Mouse (Mus musculus) hindbrain, embryonic 16.5 days (tissue): ENCODE results near the gene Hspa1a. TPM values are rescaled to one million over a fixed set of nuclear protein-coding genes. Genes with fewer than 3 reads are reported as not detected.
"Not testable (repeated sequence)": the region's sequence is repeated elsewhere in the genome, so short reads cannot be mapped to it uniquely, and the experiment has no call there.

ENCODE experiments used
- ATAC-seq: fragments of 200-750 bp; cut with Nextera tagmentation; 2 replicates; pipeline ENCODE4 v1.8.0; 2017; ENCODE audit warnings: moderate TSS enrichment, moderate library complexity
- H3K27ac ChIP-seq: fragments of 300-500 bp; sonication (generic); 2 replicates; pipeline ENCODE4 v1.5.1; 2014; ENCODE audit warnings: low read depth, mild to moderate bottlenecking, control low read depth, low read length, moderate library complexity
- H3K27me3 ChIP-seq: fragments of 300-500 bp; sonication (generic); replicated peaks from 2 replicates; pipeline ENCODE4 v1.6.1; 2014; ENCODE audit warnings: low read length; ENCODE audit not compliant: control insufficient read depth, insufficient read depth
- H3K36me3 ChIP-seq: fragments of 300-500 bp; sonication (generic); 2 replicates; pipeline ENCODE4 v1.6.1; 2014; ENCODE audit warnings: mild to moderate bottlenecking, low read length, moderate library complexity, mixed read lengths; ENCODE audit not compliant: control insufficient read depth, insufficient read depth
- H3K4me1 ChIP-seq: fragments of 300-500 bp; sonication (generic); 2 replicates; pipeline ENCODE4 v1.6.1; 2014; ENCODE audit warnings: low read depth, low read length; ENCODE audit not compliant: control insufficient read depth, insufficient read depth
- H3K4me2 ChIP-seq: fragments of 300-500 bp; sonication (generic); 2 replicates; pipeline ENCODE4 v1.6.1; 2014; ENCODE audit warnings: mild to moderate bottlenecking, low read length, control low read depth, moderate library complexity
- H3K4me3 ChIP-seq: fragments of 300-500 bp; sonication (generic); 2 replicates; pipeline ENCODE4 v1.5.1; 2014; ENCODE audit warnings: mild to moderate bottlenecking, low read length, control low read depth, moderate library complexity
- H3K9ac ChIP-seq: fragments of 300-500 bp; sonication (generic); 2 replicates; pipeline ENCODE4 v1.6.1; 2014; ENCODE audit warnings: low read depth, mild to moderate bottlenecking, control low read depth, low read length, moderate library complexity
- H3K9me3 ChIP-seq: fragments of 300-500 bp; sonication (generic); 2 replicates; pipeline ENCODE4 v1.6.1; 2014; ENCODE audit warnings: mild to moderate bottlenecking, low read length, moderate library complexity; ENCODE audit not compliant: control insufficient read depth
- WGBS: fragments of 180-500 bp; shearing (Covaris S2); extraction: QIAGEN DNeasy Blood & Tissue Kit; methylation state at CpG from one replicate; pipeline ENCODE4 v1.1.7; 2014; 5-methylcytosine and 5-hydroxymethylcytosine counted together
- polyA plus RNA-seq: library from polyadenylated mRNA; unstranded; fragments of >200 nt; fragmentation: Nextera tagmentation; extraction: Ambion mirVana; gene quantifications from 2 replicates; pipeline ENCODE4 v1.2.1, GENCODE M21; 2015

The Hspa1a gene
- polyA plus RNA-seq, 1 experiment from 2014 or later, result 18.1 TPM

DNA sequence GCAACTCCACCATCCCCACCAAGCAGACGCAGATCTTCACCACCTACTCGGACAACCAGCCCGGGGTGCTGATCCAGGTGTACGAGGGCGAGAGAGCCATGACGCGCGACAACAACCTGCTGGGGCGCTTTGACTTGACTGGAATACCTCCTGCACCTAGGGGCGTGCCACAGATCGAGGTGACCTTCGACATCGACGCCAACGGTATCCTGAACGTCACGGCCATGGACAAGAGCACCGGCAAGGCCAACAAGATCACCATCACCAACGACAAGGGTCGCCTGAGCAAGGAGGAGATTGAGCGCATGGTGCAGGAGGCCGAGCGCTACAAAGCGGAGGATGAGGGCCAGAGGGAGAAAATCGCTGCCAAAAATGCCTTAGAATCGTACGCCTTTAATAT, 6.3 kb upstream of the Hspa1a start:
- H3K9ac ChIP-seq, result no peak overlapping the region
- peaks cover 17% of the 10 kb centered on the region for H3K4me1 ChIP-seq
- no peaks in the 10 kb centered on the region for H3K36me3 ChIP-seq
- H3K4me2 ChIP-seq, result no peak overlapping the region
- 90% methylated on average over 27 of the region's 27 CpGs for WGBS
- ATAC-seq, result no peak
- no peaks in the 10 kb centered on the region for H3K27me3 ChIP-seq
- no peaks in the 10 kb centered on the region for H3K9me3 ChIP-seq
- no peak overlapping the region for H3K4me3 ChIP-seq
- H3K27ac ChIP-seq, result no peak overlapping the region

DNA sequence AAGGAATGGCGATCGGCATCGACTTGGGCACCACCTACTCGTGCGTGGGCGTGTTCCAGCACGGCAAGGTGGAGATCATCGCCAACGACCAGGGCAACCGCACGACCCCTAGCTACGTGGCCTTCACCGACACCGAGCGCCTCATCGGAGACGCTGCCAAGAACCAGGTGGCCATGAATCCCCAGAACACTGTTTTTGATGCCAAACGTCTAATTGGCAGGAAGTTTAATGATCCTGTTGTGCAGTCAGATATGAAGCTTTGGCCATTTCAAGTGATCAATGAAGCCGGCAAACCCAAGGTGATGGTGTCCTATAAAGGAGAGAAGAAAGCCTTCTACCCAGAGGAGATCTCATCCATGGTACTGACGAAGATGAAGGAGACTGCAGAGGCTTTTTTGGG, 5.0 kb upstream of the Hspa1a start:
- Histone ChIP-seq H3K4me1 (peaks cover 14% of the 10 kb centered on the region), H3K4me2 (no peak overlapping the region), H3K36me3 (no peaks in the 10 kb centered on the region), H3K27ac (no peak overlapping the region), H3K9ac (no peak overlapping the region), H3K4me3 (no peak overlapping the region), H3K9me3 (no peaks in the 10 kb centered on the region), H3K27me3 (no peaks in the 10 kb centered on the region)
- ATAC-seq, result no peak
- 93% methylated on average over 20 of the region's 20 CpGs for WGBS

DNA sequence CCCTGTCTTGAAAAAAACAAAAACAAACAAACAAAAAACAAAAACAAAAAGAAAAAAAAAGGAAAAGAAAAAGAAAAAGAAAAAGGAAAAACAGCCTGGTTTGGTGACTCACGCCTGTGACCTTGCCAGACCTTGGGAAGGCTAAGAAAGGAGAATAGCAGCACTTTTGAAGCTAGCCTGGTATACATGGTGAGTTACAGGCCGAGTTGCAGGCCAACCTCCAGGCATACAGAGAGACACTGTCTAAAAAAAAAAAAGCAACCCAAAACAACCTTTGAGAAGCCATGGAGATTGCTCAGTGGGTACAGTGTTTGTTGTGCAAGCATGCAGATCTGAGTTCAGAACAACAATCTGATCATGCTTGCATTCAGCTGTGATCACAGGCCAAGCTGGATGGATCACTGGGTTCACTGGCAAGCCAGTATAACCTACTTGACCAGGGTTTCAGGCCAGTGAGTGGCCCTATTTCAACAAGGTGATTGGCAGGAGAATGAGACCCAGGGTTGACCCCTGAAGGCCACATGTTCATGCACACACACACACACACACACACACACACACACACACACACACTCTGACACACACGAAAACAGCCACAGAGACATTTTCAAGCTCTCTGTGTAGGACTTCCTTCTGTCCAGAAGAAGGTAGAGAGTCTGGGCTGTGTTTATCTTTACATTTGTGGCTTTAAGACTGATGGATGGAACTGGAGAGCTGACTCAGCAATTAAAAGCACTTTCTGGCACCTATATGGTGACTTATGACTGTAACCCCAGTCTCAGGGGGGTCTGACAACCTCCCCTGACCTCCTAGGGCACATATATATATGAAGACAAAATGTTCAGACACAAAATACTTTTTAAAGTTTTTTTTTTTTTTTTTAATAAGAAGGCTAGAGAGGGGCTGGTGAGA, 3.9 kb upstream of the Hspa1a start:
- Histone ChIP-seq H3K36me3 (no peaks in the 10 kb centered on the region), H3K4me1 (peaks cover 9% of the 10 kb centered on the region), H3K4me2 (no peak overlapping the region), H3K27ac (no peak overlapping the region), H3K9ac (no peak overlapping the region), H3K27me3 (no peaks in the 10 kb centered on the region), H3K9me3 (no peaks in the 10 kb centered on the region), H3K4me3 (no peak overlapping the region)
- WGBS, result 81% methylated on average over 3 of the region's 3 CpGs
- no peak for ATAC-seq

DNA sequence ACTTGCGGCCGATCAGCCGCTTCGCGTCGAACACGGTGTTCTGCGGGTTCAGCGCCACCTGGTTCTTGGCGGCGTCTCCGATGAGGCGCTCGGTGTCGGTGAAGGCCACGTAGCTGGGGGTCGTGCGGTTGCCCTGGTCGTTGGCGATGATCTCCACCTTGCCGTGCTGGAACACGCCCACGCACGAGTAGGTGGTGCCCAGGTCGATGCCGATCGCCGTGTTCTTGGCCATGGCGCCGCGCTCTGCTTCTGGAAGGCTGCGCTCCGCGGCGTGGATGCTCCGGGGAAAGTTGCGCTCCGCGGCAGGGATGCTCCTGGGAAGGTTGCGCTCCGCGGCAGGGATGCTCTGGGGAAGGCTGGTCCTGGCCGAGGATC, 275 bp downstream of the Hspa1a start:
- Histone ChIP-seq H3K9ac (peak overlapping the region; percentile 52; the same call in 1 of the 2 replicates), H3K27me3 (peaks cover 21% of the 10 kb centered on the region), H3K4me3 (peak overlapping the region; percentile 41), H3K4me2 (peak overlapping the region; percentile 86)
- not testable (repeated sequence) for H3K36me3 ChIP-seq, H3K4me1 ChIP-seq, H3K27ac ChIP-seq, H3K9me3 ChIP-seq
- WGBS, result 0% methylated on average over 7 of the region's 43 CpGs
- peak; percentile 72 for ATAC-seq

DNA sequence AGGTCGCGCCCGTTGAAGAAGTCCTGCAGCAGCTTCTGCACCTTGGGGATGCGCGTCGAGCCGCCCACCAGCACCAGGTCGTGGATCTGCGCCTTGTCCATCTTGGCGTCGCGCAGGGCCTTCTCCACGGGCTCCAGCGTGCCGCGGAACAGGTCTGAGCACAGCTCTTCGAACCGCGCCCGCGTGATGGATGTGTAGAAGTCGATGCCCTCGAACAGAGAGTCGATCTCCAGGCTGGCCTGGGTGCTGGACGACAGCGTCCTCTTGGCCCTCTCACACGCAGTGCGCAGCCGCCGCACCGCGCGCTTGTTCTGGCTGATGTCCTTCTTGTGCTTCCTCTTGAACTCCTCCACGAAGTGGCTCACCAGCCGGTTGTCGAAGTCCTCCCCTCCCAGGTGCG, 1.1 kb downstream of the Hspa1a start:
- not testable (repeated sequence) for H3K9ac ChIP-seq, ATAC-seq, H3K9me3 ChIP-seq, H3K27ac ChIP-seq, H3K4me3 ChIP-seq, H3K4me2 ChIP-seq, H3K4me1 ChIP-seq, H3K36me3 ChIP-seq
- H3K27me3 ChIP-seq, result peaks cover 21% of the 10 kb centered on the region
- 35% methylated on average over 9 of the region's 37 CpGs for WGBS

DNA sequence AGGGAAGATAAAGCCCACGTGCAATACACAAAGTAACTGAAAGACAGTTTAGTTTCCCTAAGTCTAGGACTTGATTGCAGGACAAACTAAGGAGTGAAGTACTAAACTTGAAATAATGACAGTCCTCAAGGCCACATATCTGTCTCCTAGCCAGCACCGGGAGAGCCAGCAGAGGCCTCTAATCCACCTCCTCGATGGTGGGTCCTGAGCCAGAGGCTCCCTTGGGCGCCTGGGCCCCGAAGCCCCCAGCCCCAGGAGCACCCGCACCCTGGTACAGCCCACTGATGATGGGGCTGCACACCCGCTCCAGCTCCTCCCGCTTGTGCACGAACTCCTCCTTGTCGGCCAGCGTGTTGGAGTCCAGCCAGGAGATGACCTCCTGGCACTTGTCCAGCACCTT, 2.1 kb downstream of the Hspa1a start, which contains the start of gene Gm20481:
Gene Gm20481, plus strand, starts transcription at position 91 of the 400 bp plus-strand sequence.
- H3K27me3 ChIP-seq, result peaks cover 21% of the 10 kb centered on the region

DNA sequence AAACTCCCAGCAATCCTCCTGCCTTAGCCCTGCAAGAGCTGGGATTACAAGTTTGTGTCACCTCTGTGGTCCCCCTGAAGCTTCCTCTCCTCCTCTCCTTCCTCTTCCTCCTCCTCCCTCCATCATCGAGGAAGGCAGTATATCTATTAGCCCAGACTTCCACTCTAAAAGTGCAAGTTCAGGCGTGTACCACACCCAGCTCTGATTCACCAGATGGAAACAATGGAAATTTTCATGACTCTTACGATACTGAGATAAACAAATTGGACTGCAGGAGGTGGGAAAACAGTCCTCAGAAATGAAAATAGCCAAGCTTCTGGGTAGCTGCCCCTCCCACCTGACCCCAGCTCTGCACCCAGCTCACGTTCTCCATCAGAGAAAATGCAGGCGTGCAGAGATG, 6.3 kb downstream of the Hspa1a start:
- no peak for ATAC-seq
- H3K36me3 ChIP-seq, result no peaks in the 10 kb centered on the region
- WGBS, result 76% methylated on average over 5 of the region's 5 CpGs

More for the DNA sequence above, 2.1 kb downstream of the Hspa1a start, which contains the start of gene Gm20481:
- ATAC-seq, H3K36me3 ChIP-seq, H3K4me3 ChIP-seq, H3K9ac ChIP-seq, H3K4me2 ChIP-seq, H3K27ac ChIP-seq, H3K9me3 ChIP-seq, H3K4me1 ChIP-seq: not testable (repeated sequence)
- 67% methylated on average over 6 of the region's 11 CpGs for WGBS

DNA sequence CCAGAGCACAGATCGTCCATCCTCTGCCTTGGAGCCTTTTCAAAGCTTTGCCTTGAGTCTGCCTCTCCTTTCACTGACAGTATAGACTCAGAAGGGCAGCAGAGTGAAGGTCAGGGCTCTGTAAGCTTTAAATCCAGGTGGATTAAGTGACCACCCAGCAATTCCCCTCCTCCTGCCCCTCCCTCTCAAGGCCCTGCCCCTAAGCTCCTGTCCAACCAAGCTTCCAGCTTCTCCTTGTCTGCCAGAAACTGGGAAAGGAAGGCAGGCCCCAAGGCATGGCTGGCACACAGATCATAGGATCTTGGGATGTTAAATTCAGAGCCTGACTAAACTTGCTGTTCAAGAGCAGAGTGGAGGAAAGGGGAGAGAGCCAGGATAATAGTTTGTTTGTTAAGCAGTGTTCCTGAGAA, 7.3 kb downstream of the Hspa1a start:
- Histone ChIP-seq H3K27ac (no peak overlapping the region), H3K36me3 (no peaks in the 10 kb centered on the region), H3K27me3 (peaks cover 21% of the 10 kb centered on the region), H3K4me1 (peaks cover 2% of the 10 kb centered on the region; the same call in 1 of the 2 replicates), H3K9me3 (no peaks in the 10 kb centered on the region), H3K9ac (0 out of 2 replicates have a peak overlapping the region, but pooled peaks have one; percentile 17), H3K4me3 (no peak overlapping the region), H3K4me2 (no peak overlapping the region)
- ATAC-seq, result no peak
- WGBS, result 31% methylated on average over 1 of the region's 1 CpGs

More for the DNA sequence above, 6.3 kb downstream of the Hspa1a start:
- H3K27ac ChIP-seq, result no peak overlapping the region
- no peak overlapping the region for H3K9ac ChIP-seq
- H3K27me3 ChIP-seq, result peaks cover 23% of the 10 kb centered on the region
- H3K4me1 ChIP-seq, result no peaks in the 10 kb centered on the region
- H3K4me3 ChIP-seq, result no peak overlapping the region
- no peaks in the 10 kb centered on the region for H3K9me3 ChIP-seq
- H3K4me2 ChIP-seq, result no peak overlapping the region

DNA sequence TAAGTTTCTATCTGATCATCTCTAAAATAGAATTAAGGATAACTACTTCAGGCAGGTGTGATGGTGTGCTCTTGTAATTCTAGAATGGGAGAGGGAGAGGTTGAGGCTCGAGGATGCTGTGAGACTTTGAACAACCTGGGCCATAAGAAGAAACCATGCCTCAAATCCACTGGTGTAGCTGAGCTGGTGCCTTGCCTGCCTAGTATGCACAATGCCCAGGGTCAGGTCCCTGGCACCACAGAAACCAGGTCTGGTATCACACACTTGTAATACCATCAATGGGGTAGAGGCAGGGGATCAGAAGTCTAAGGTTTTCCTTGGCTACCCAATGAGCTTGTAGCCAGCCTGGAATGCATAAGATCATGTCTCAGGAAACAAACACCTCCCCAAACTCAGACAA, 9.1 kb downstream of the Hspa1a start:
- 50% methylated on average over 1 of the region's 1 CpGs for WGBS
- no peak overlapping the region for H3K4me3 ChIP-seq
- H3K27ac ChIP-seq, result no peak overlapping the region
- H3K4me2 ChIP-seq, result no peak overlapping the region
- no peak overlapping the region for H3K9ac ChIP-seq
- H3K27me3 ChIP-seq, result peaks cover 5% of the 10 kb centered on the region
- H3K9me3 ChIP-seq, result no peaks in the 10 kb centered on the region
- no peaks in the 10 kb centered on the region for H3K36me3 ChIP-seq
- peaks cover 2% of the 10 kb centered on the region; the same call in 1 of the 2 replicates for H3K4me1 ChIP-seq
- ATAC-seq, result no peak
